Mouse (Mus musculus): Measurements from ENCODE around the gene Mia3. TPM values are rescaled to one million over a fixed set of nuclear protein-coding genes. Genes with fewer than 3 reads are reported as not detected.
A peak's percentile ranks its signal among the peaks of the same experiment; 100 is the strongest.
"Not testable (repeated sequence)": the region's sequence is repeated elsewhere in the genome, so short reads cannot be mapped to it uniquely, and the experiment has no call there.

The Mia3 gene
- polyA plus RNA-seq, 1 experiment from 2014 or later: 110 TPM

DNA sequence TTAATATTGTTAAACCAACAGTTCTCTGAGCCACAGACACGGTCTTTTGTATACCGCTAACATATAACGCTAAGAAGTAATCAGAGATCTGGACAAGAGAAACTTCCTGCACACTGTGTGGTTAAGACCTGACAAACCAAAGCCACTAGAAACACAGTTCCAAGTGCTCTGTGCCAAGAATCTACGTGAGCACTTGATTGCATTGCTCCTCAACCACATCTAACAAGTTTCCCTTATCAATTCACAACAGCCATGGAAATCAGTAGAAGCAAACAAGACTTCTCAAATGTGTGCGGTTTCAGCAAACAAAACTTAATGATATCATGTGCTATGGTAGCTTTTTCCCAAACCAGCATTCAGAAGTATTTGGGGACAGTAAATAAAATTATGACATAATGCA lies 7.1 kb downstream of the Mia3 start:
- 92% methylated on average over 5 of the region's 5 CpGs for WGBS
- no peak for DNase-seq (ENCODE audit: low spot score)
- H3K4me1 ChIP-seq (ENCODE audit: control insufficient read depth, insufficient read depth, low read length): no peaks in the 10 kb centered on the region
- H3K9me3 ChIP-seq (ENCODE audit: control insufficient read depth, low read length): no peaks in the 10 kb centered on the region
- H3K9ac ChIP-seq (ENCODE audit: low read length): no peak overlapping the region
- H3K4me3 ChIP-seq (ENCODE audit: low read depth, low read length): no peak overlapping the region
- no peak overlapping the region for H3K27ac ChIP-seq (ENCODE audit: low read depth, low read length)
- peaks cover 8% of the 10 kb centered on the region for H3K36me3 ChIP-seq (ENCODE audit: control insufficient read depth, insufficient read depth, low read length)
- no peaks in the 10 kb centered on the region for H3K27me3 ChIP-seq (ENCODE audit: control insufficient read depth, insufficient read depth, low read length)
- H3K4me2 ChIP-seq (ENCODE audit: low read depth): no peak overlapping the region
- ATAC-seq (ENCODE audit: insufficient read depth, low FRiP score, low TSS enrichment): no peak

- WGBS: 90% methylated on average over 3 of the region's 3 CpGs
- peaks cover 7% of the 10 kb centered on the region for H3K36me3 ChIP-seq (ENCODE audit: control insufficient read depth, insufficient read depth, low read length)
- no peaks in the 10 kb centered on the region for H3K9me3 ChIP-seq (ENCODE audit: control insufficient read depth, low read length)
- no peaks in the 10 kb centered on the region for H3K27me3 ChIP-seq (ENCODE audit: control insufficient read depth, insufficient read depth, low read length)
- H3K9ac ChIP-seq (ENCODE audit: low read length): no peak overlapping the region
- no peak overlapping the region for H3K27ac ChIP-seq (ENCODE audit: low read depth, low read length)
- DNase-seq (ENCODE audit: low spot score) (no peak), ATAC-seq (ENCODE audit: insufficient read depth, low FRiP score, low TSS enrichment) (no peak)
- no peak overlapping the region for H3K4me3 ChIP-seq (ENCODE audit: low read depth, low read length)
- H3K4me2 ChIP-seq (ENCODE audit: low read depth): no peak overlapping the region
- no peaks in the 10 kb centered on the region for H3K4me1 ChIP-seq (ENCODE audit: control insufficient read depth, insufficient read depth, low read length)
Measured at GRCm38 (mm10) chr1:183358901-183359300, 10.5 kb downstream of the Mia3 start.

- H3K36me3 ChIP-seq (ENCODE audit: control insufficient read depth, insufficient read depth, low read length): peaks cover 5% of the 10 kb centered on the region; the same call in 1 of the 2 replicates
- WGBS: 29% methylated on average over 6 of the region's 6 CpGs
Measured at GRCm38 (mm10) chr1:183349840-183350239, 19.5 kb downstream of the Mia3 start.

GRCm38 (mm10) chr1:183345817-183346195 lies 23.5 kb downstream of the Mia3 start:
- 9% methylated on average over 10 of the region's 10 CpGs for WGBS
- Histone ChIP-seq H3K9me3 (ENCODE audit: control insufficient read depth, low read length) (no peaks in the 10 kb centered on the region), H3K36me3 (ENCODE audit: control insufficient read depth, insufficient read depth, low read length) (peaks cover 9% of the 10 kb centered on the region), H3K4me3 (ENCODE audit: low read depth, low read length) (peak overlapping the region; percentile 72), H3K27ac (ENCODE audit: low read depth, low read length) (peak overlapping the region; percentile 62; the same call in 1 of the 2 replicates), H3K27me3 (ENCODE audit: control insufficient read depth, insufficient read depth, low read length) (no peaks in the 10 kb centered on the region), H3K4me2 (ENCODE audit: low read depth) (peak overlapping the region; percentile 59), H3K4me1 (ENCODE audit: control insufficient read depth, insufficient read depth, low read length) (0 out of 2 replicates have a peak, but pooled peaks cover 3% of the 10 kb centered on the region), H3K9ac (ENCODE audit: low read length) (peak overlapping the region; percentile 66)
- peak; percentile 46; the same call in 1 of the 2 replicates for ATAC-seq (ENCODE audit: insufficient read depth, low FRiP score, low TSS enrichment)
- DNase-seq (ENCODE audit: low spot score): no peak

More at GRCm38 (mm10) chr1:183349840-183350239, 19.5 kb downstream of the Mia3 start:
- H3K4me2 ChIP-seq (ENCODE audit: low read depth): no peak overlapping the region
- ATAC-seq (ENCODE audit: insufficient read depth, low FRiP score, low TSS enrichment) (no peak), DNase-seq (ENCODE audit: low spot score) (peak; percentile 30)
- no peak overlapping the region for H3K4me3 ChIP-seq (ENCODE audit: low read depth, low read length)
- no peaks in the 10 kb centered on the region for H3K9me3 ChIP-seq (ENCODE audit: control insufficient read depth, low read length)
- no peaks in the 10 kb centered on the region for H3K27me3 ChIP-seq (ENCODE audit: control insufficient read depth, insufficient read depth, low read length)
- 0 out of 2 replicates have a peak, but pooled peaks cover 3% of the 10 kb centered on the region for H3K4me1 ChIP-seq (ENCODE audit: control insufficient read depth, insufficient read depth, low read length)
- H3K27ac ChIP-seq (ENCODE audit: low read depth, low read length): no peak overlapping the region
- H3K9ac ChIP-seq (ENCODE audit: low read length): no peak overlapping the region

GRCm38 (mm10) chr1:183344886-183345816 lies 24.2 kb downstream of the Mia3 start:
- Histone ChIP-seq H3K27ac (ENCODE audit: low read depth, low read length) (peak overlapping the region; percentile 62; the same call in 1 of the 2 replicates), H3K9me3 (ENCODE audit: control insufficient read depth, low read length) (no peaks in the 10 kb centered on the region), H3K4me2 (ENCODE audit: low read depth) (peak overlapping the region; percentile 59), H3K4me1 (ENCODE audit: control insufficient read depth, insufficient read depth, low read length) (0 out of 2 replicates have a peak, but pooled peaks cover 3% of the 10 kb centered on the region), H3K9ac (ENCODE audit: low read length) (peak overlapping the region; percentile 66), H3K4me3 (ENCODE audit: low read depth, low read length) (peak overlapping the region; percentile 72), H3K27me3 (ENCODE audit: control insufficient read depth, insufficient read depth, low read length) (no peaks in the 10 kb centered on the region), H3K36me3 (ENCODE audit: control insufficient read depth, insufficient read depth, low read length) (peaks cover 9% of the 10 kb centered on the region)
- DNase-seq (ENCODE audit: low spot score) (peak; percentile 88), ATAC-seq (ENCODE audit: insufficient read depth, low FRiP score, low TSS enrichment) (peak; percentile 97)
- WGBS: under 1% methylated on average over 72 of the region's 72 CpGs

DNA sequence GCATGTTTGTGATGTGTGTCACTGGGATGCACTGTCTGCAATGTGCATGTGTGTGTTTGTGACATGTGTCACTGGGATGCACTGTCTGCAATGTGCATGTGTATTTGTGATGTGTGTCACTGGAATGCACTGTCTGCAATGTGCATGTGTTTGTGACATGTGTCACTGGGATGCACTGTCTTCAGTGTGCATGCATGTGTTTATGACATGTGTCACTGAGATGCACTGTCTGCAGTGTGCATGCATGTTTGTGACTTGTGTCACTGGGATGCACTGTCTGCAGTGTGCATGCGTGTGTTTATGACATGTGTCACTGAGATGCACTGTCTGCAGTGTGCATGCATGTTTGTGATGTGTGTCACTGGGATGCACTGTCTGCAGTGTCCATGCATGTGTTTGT lies 26.5 kb downstream of the Mia3 start:
- H3K9ac ChIP-seq (ENCODE audit: low read length); DNase-seq (ENCODE audit: low spot score); H3K27me3 ChIP-seq (ENCODE audit: control insufficient read depth, insufficient read depth, low read length); H3K4me3 ChIP-seq (ENCODE audit: low read depth, low read length); H3K27ac ChIP-seq (ENCODE audit: low read depth, low read length); H3K9me3 ChIP-seq (ENCODE audit: control insufficient read depth, low read length); H3K4me2 ChIP-seq (ENCODE audit: low read depth); H3K4me1 ChIP-seq (ENCODE audit: control insufficient read depth, insufficient read depth, low read length); H3K36me3 ChIP-seq (ENCODE audit: control insufficient read depth, insufficient read depth, low read length); ATAC-seq (ENCODE audit: insufficient read depth, low FRiP score, low TSS enrichment): not testable (repeated sequence)
- WGBS: 92% methylated on average over 1 of the region's 1 CpGs

DNA sequence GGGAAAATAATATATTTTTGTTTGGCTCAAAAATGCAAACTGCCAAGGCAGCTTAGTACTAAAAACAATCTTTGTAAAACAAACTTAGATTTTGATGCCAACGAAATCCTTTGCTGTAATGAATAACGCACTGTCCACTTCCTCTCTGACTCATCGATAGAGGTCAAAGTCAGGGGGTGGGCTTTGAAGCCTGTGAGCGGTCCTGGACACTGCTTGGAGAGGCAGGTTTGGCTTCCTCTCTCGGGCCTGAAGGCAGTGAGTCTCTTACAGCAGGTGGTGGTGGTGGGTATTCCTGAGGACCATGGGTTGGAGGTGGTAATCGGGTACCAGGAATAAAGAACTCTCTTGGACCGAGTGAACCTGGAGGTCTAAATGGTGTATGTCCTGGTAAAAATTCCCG lies 42.2 kb downstream of the Mia3 start:
- 96% methylated on average over 8 of the region's 8 CpGs for WGBS
- Histone ChIP-seq H3K9ac (ENCODE audit: low read length) (no peak overlapping the region), H3K4me1 (ENCODE audit: control insufficient read depth, insufficient read depth, low read length) (no peaks in the 10 kb centered on the region), H3K9me3 (ENCODE audit: control insufficient read depth, low read length) (no peaks in the 10 kb centered on the region), H3K36me3 (ENCODE audit: control insufficient read depth, insufficient read depth, low read length) (peaks cover 22% of the 10 kb centered on the region), H3K27ac (ENCODE audit: low read depth, low read length) (no peak overlapping the region), H3K4me3 (ENCODE audit: low read depth, low read length) (no peak overlapping the region), H3K4me2 (ENCODE audit: low read depth) (no peak overlapping the region), H3K27me3 (ENCODE audit: control insufficient read depth, insufficient read depth, low read length) (no peaks in the 10 kb centered on the region)
- ATAC-seq (ENCODE audit: insufficient read depth, low FRiP score, low TSS enrichment) (no peak), DNase-seq (ENCODE audit: low spot score) (no peak)

DNA sequence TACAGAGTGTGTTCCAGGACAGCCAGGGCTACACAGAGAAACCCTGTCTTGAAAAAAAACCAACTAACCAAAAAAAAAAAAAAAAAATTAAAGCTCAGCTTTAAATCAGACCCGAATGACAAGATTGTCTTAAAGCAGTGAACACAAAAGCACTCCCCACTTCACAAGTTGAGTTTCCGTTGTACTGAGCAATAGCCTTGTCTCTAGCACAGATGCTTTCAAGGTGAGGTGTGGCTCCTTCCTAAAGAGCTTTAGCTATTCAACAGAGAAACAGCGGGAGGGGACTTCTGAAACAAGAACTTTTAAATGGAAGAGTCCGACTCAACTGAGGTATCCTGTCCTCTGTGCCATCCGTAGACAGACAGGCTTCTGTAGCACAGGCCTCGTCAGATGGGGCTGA lies 44.9 kb downstream of the Mia3 start:
- H3K9me3 ChIP-seq (ENCODE audit: control insufficient read depth, low read length): no peaks in the 10 kb centered on the region
- H3K4me1 ChIP-seq (ENCODE audit: control insufficient read depth, insufficient read depth, low read length): no peaks in the 10 kb centered on the region
- WGBS: 95% methylated on average over 6 of the region's 6 CpGs
- peaks cover 13% of the 10 kb centered on the region for H3K36me3 ChIP-seq (ENCODE audit: control insufficient read depth, insufficient read depth, low read length)
- H3K4me2 ChIP-seq (ENCODE audit: low read depth): no peak overlapping the region
- no peak overlapping the region for H3K9ac ChIP-seq (ENCODE audit: low read length)
- H3K27me3 ChIP-seq (ENCODE audit: control insufficient read depth, insufficient read depth, low read length): no peaks in the 10 kb centered on the region
- DNase-seq (ENCODE audit: low spot score) (no peak), ATAC-seq (ENCODE audit: insufficient read depth, low FRiP score, low TSS enrichment) (no peak)
- no peak overlapping the region for H3K4me3 ChIP-seq (ENCODE audit: low read depth, low read length)
- H3K27ac ChIP-seq (ENCODE audit: low read depth, low read length): no peak overlapping the region

DNA sequence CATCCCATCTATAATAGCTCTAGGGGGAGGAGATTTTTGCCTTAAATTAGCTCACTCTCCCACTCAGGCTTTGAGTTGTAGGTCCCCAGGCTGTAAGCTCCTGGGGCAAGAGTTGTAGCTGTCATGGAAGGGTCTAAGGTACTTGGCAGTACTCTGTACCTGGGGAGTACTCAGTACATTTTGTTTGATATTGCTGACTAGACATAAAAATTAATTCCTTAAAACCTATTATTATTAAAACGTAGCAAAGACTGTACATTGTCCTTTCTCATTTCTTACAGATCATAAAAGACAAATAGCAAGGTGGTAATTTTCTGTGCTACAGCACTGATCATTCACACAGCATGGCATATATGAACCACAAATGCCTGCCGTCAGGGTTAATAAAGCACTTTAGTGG lies 45.4 kb downstream of the Mia3 start:
- no peak overlapping the region for H3K27ac ChIP-seq (ENCODE audit: low read depth, low read length)
- H3K4me3 ChIP-seq (ENCODE audit: low read depth, low read length): no peak overlapping the region
- no peaks in the 10 kb centered on the region for H3K4me1 ChIP-seq (ENCODE audit: control insufficient read depth, insufficient read depth, low read length)
- H3K9ac ChIP-seq (ENCODE audit: low read length): no peak overlapping the region
- WGBS: 96% methylated on average over 2 of the region's 2 CpGs
- ATAC-seq (ENCODE audit: insufficient read depth, low FRiP score, low TSS enrichment) (no peak), DNase-seq (ENCODE audit: low spot score) (no peak)
- no peaks in the 10 kb centered on the region for H3K9me3 ChIP-seq (ENCODE audit: control insufficient read depth, low read length)
- H3K27me3 ChIP-seq (ENCODE audit: control insufficient read depth, insufficient read depth, low read length): no peaks in the 10 kb centered on the region
- H3K36me3 ChIP-seq (ENCODE audit: control insufficient read depth, insufficient read depth, low read length): peaks cover 13% of the 10 kb centered on the region
- H3K4me2 ChIP-seq (ENCODE audit: low read depth): no peak overlapping the region

Data from neural tube, embryonic 11.5 days (tissue).